Mouse (Mus musculus) adrenal gland, postnatal 14 days (tissue): ENCODE measurements around the gene Tmem43. TPM values are rescaled to one million over a fixed set of nuclear protein-coding genes. Genes with fewer than 3 reads are reported as not detected.

Experiments used
- DNase-seq: peaks from one replicate; pipeline ENCODE4 v3.0.0; 2021; ENCODE audit warnings: mixed read lengths
- total RNA-seq: library from RNA; stranded (reverse); gene quantifications from 2 replicates; pipeline ENCODE4 v1.2.3, GENCODE M21; 2021

Tmem43 gene
- total RNA-seq, 1 experiment from 2014 or later: 27.6 TPM

GRCm38 (mm10) chr6:91488496-91489212 is 15.2 kb downstream of the Tmem43 start:
- DNase-seq: peak; percentile 58

GRCm38 (mm10) chr6:91489872-91490271 is 16.4 kb downstream of the Tmem43 start:
- no peak for DNase-seq

- no peak for DNase-seq
These were observed 17.5 kb downstream of the Tmem43 start for GRCm38 (mm10) chr6:91491004-91491403.

- no peak for DNase-seq
These were observed 19.6 kb downstream of the Tmem43 start for GRCm38 (mm10) chr6:91493053-91493452.

GRCm38 (mm10) chr6:91494526-91494925 is 21.0 kb downstream of the Tmem43 start:
- no peak for DNase-seq

- no peak for DNase-seq
These were observed 29.8 kb downstream of the Tmem43 start for GRCm38 (mm10) chr6:91503302-91503701.

GRCm38 (mm10) chr6:91506036-91506435 is 32.5 kb downstream of the Tmem43 start:
- no peak for DNase-seq

- DNase-seq: no peak
These were observed 34.5 kb downstream of the Tmem43 start for GRCm38 (mm10) chr6:91508041-91508440.

- DNase-seq: peak; percentile 90
These were observed 35.8 kb downstream of the Tmem43 start for GRCm38 (mm10) chr6:91509326-91509725.

GRCm38 (mm10) chr6:91510211-91510610 is 36.7 kb downstream of the Tmem43 start:
- no peak for DNase-seq

GRCm38 (mm10) chr6:91514135-91514534 is 40.6 kb downstream of the Tmem43 start:
- no peak for DNase-seq

GRCm38 (mm10) chr6:91514737-91515362 is 41.3 kb downstream of the Tmem43 start:
- no peak for DNase-seq

GRCm38 (mm10) chr6:91515545-91516449 is 42.3 kb downstream of the Tmem43 start, which contains the start of the genes Xpc and Lsm3:
TSS of gene Xpc (minus strand) at chr6:91515888.
TSS of gene Lsm3 (plus strand) at chr6:91515928.
- DNase-seq: peak; percentile 98

- DNase-seq: no peak
These were observed 45.0 kb downstream of the Tmem43 start for GRCm38 (mm10) chr6:91518454-91519020.

GRCm38 (mm10) chr6:91522816-91523215 is 49.3 kb downstream of the Tmem43 start:
- DNase-seq: no peak

- DNase-seq: no peak
These were observed 52.0 kb downstream of the Tmem43 start for GRCm38 (mm10) chr6:91525544-91525943.

GRCm38 (mm10) chr6:91527227-91527860 is 53.8 kb downstream of the Tmem43 start:
- DNase-seq: no peak

- DNase-seq: peak; percentile 35
These were observed 54.8 kb downstream of the Tmem43 start for GRCm38 (mm10) chr6:91528265-91528664.

- no peak for DNase-seq
These were observed 57.2 kb downstream of the Tmem43 start for GRCm38 (mm10) chr6:91530673-91531072.

- no peak for DNase-seq
These were observed 57.8 kb downstream of the Tmem43 start for GRCm38 (mm10) chr6:91531276-91531675.

- no peak for DNase-seq
These were observed 59.2 kb downstream of the Tmem43 start for GRCm38 (mm10) chr6:91532661-91533060.

- DNase-seq: peak; percentile 22
These were observed 59.9 kb downstream of the Tmem43 start for GRCm38 (mm10) chr6:91533359-91533758.
